Mouse (Mus musculus) CH12F3 (cell line): ENCODE data around the gene Slco1a5.
"Not testable (repeated sequence)": the region's sequence is repeated elsewhere in the genome, so short reads cannot be mapped to it uniquely, and the experiment has no call there.

ENCODE experiments used
- in situ Hi-C: fragments of 300-500 bp; cut with MboI; formaldehyde crosslinking; loops from 2 replicates; pipeline ENCODE4 v1.14.3; 2020; ENCODE audit warnings: low sequenced_read_pairs

Gene Slco1a5

DNA sequence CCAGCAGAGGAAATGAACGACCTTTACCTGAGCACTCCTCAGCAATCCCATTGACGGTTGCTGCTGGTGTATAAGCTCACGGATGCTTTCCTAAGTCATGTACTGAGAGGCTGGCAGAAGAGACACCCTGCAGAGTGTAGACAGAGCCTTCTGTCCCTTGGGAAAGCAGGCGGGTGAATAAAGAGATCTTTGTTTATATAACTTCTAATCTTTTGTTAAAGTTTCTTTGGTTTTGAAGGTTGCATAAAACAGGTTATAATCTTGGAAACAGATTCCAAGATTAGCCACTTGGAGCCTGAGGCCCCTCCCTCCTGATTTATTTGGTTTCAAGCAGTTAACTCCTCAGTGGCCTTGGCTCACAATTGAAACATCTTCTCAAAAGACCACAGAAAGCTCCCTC, at the start of gene Slco1a5:
Gene Slco1a5 (minus strand): TSS at position 101 of the 400 bp plus-strand sequence.
- in situ Hi-C loops, result no loop called here

DNA sequence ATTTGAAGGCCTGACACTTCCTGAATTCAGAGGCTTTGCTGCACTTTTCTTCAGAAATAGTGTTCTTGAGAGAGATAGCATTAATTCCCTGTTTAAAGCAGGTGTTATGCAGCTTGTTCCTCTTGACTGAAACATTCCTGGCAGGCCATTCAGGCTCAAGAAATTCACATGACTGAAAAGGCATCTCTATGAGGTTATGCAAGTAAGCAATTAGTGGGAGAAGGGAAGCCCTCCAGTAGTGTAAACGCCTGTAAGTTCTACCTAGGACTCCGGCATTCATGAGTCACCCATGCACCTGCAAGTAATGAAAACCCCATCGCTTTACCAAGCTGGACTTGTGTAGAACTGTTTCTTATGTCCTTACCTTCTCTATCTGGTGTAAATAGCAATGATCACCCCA, 46.8 kb upstream of the Slco1a5 start:
- in situ Hi-C loops, result no loop called here

DNA sequence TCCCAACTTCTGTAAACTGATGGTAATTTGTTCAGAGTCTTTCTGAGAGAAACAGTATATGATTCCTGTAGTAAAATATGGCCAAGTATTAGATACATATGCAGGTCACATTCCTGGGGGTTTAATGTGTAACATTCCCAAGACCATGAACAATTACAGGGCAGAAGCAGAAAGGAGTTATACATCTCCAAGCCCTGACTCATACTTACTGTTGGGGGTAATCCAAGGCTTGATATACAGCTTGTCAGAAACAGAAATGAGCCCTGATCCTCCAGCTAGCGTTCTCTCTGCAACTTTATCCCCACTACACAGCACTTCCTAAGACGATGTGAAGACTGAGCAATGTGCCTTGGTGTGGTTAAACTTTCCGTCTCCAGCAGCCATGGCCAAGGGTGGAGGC, 44.8 kb upstream of the Slco1a5 start:
- in situ Hi-C loops, result no loop called here

DNA sequence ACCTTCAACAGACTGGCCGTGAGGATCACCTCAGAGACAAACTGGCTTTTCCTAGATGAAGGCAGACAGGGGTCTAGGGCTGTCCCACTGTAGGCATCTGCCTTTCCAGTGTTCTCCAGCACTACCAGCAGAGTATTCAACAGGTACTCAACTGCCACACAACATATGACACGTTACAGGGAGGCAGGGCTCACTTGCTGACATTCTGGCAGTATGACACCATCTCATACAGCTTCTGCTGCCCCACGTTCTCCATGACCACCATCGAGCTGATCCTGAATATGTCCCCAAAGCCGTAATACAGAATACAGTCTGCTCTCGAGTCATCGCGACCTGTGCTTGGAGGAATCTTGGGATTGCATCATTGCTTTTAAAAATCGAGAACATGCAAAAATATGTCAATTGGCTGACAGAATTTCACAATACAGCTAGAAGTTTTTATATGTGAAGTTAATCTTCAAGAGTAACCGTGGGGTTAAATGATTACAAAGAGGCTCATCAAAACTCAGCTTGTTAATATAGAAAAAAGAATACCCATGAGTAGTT, 43.8 kb upstream of the Slco1a5 start:
- in situ Hi-C loops, result no loop called here

DNA sequence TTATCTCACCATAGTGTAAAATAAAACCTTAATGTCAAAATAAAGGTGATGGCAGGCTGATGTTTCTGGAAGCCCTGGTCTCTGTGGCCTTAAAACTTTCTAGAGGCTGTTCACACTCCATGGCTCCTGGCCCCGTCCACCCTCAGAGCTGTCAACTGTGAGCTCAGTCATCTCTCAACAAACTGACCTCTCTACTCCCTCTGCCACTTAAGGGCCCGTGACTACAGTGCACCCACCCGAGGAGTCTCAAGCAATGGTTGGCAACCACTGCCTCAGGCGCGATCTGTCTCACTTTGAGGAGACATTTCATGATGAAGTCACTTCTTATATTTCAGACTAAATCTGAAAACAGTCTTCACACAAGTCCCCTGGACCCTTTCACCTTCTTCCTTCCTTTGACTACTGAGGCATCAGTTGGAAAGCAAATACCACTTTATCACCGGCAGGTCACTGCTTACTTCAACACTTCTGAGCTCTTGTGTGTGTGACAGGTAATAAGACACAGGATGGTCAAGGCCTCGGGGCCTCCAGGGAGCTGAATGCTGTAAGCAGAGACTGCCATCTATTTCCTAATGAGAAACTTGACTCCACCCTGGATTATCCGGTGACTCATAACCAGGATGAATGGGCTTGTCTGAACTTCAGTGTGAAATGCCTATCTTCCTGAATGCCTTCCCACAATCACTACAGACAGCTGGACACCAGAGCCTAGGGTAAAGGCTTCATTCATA, 43.1 kb upstream of the Slco1a5 start:
- in situ Hi-C loops, result no loop called here

DNA sequence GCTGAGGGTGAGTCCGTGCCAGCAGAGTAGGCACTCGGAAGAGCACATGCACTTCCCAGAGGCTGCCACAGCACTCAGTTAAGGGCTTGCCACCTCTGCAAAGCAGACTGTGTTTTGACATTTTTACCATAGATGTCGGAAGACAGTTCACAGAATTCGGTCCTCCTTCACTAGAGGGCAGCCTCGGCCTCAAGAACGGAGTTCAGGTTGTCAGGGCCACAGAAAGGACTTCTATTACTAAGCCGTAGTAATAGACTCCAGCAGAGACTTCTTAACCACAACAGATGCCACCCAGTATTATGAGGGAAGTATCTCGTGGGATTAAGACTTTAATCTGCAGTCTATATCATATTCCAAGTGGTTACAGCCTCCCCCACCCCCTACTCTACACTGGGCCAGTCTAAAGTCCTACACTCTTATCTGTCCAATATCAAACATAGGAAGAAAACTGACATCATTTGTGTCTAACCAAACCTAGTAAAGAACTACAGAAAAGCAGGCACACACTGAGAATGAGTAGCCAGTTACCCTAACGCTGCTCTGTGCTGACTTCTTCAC, 40.3 kb upstream of the Slco1a5 start:
- in situ Hi-C loops, result no loop called here

DNA sequence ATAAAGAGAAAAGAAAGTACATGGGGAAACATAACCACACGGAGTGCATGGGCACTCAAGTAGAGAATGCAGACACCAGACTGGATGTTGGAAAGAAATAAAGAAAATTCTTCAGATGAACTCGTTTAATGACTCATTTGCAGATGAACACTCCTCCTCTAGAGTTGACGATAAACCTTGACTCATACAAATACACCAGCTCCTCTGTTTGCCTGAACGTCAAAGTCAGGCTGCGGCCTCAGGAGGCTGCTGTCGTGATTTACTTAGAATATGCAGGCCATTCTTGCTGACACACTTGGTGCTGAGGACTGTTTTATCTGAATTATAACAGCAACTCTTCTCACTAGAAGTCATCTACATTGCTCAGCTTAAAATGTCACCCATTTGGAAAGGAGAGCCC, 39.3 kb upstream of the Slco1a5 start:
- in situ Hi-C loops, result no loop called here

DNA sequence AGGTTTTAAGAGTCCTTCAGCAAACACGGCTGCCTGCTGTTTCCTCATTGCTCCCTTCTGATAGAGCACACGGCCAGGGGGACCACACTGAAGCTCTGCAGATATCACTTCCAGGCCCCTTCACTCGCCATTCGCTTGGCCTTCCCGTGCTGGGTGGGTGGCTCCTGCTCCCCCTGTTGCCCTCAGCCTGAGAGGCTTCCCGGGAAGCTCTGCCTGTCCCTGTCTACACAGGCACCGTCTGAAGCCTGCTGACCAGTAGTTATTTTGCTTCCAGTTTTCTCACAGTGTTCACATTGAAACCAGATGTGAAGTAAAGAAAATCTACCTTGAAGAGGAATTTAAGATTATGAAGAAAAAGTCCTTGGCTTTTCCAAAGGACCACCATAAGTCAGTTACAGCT, 34.3 kb upstream of the Slco1a5 start:
- in situ Hi-C loops, result no loop called here

DNA sequence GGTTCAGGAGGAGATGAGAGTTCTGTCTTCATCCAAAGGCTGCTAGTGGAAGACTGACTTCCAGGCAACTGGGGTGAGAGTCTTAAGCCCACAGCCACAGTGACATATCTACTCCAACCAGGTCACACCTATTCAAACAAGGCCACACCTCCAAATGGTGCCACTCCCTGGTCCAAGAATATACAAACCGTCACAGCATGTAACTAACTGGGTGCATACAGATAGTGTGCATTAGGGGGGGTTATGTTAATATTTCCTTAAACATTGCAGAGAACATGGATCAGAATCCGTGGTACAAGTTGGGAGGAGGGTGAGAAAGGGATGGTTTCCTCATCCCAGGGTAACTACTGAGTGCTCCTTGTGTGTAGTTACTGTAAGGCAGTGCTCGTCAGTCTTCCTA, 29.3 kb upstream of the Slco1a5 start:
- in situ Hi-C loops, result not testable (repeated sequence)

DNA sequence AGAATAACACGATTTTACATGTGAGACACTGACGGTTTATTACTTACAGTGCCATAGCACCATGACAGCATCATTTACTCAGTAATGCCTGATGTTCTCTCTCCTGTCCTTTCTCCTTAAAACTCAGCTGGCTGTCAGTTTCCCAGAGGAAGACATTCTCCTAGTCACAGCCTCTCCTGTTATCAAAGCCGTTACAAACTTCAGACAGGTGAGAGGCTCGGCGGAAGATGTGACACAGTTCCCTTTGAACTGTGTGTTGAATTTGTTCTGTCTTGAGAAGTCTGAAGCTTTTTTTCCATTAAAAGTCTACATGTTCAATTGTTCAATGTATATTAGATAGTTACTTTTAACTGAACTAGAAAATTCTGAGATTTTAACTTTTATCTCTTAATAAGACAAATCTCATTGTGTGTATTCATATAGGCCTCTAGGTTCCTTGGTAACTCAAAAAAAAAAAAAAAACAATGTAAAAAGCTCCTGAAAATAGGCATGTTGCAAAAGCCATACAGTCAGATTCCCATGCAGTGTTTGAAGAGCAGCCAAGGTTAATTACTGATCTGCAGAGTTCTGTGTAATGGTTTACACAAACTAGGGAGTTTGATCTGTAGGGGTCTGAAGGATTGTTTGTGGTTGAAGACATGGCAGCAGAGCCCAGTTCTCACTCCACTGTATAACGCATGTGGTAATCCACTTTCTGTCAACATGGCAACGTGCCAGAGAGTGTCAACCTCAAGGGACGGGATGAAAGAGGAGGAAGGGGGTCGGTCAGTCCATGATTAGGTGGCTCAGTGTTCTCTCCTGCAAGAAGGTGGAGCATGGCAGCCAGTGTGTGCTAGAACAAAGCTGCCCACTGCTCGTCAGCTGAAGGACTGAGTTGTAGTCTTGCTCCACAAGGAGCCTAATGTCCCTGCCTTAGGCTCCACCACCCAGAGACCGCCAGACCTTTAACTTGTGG, 24.9 kb upstream of the Slco1a5 start:
- in situ Hi-C loops, result no loop called here

DNA sequence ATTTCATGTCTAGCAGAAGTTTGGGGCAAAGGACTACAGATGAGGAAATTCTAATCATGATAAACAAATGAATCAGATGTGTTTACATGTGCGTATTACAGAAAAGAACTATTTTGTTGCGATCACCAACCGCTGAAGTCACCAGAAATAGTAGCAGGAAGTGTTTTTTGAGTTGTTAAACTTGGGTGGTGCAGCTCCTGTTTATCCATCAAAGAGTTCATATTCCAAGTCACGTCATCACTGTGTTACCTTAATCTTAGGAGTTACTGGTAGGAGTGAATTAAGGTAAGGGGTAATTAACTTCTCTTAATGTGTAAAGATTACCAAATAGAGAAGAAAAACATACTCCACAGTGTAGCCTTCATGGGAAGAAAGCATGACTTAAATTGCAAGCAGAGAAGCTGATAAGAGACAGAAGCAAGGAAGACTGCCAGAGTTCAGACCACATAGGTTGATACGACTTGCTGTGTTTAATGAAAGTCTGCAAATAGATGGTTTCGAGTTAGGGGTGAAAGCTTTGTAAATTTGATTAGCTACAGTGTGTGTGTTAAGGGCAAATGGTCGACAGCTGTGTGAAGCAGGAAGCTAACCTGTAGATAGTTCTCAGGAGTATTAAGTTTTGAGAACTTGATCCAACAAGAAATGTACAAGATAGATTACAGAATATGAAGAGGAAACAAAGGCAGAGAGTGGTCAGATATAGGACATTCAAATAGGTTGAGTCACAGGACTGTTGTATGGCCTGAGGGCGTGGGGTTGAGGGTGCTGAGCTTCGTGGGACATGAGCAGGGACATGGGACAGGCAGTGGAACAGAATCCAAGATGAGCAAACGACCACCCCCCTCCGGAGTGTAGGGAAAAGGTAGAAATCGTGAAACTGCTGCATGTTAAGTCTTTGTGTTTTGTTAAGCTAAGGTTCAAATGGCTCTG, 23.7 kb upstream of the Slco1a5 start:
- in situ Hi-C loops, result no loop called here

DNA sequence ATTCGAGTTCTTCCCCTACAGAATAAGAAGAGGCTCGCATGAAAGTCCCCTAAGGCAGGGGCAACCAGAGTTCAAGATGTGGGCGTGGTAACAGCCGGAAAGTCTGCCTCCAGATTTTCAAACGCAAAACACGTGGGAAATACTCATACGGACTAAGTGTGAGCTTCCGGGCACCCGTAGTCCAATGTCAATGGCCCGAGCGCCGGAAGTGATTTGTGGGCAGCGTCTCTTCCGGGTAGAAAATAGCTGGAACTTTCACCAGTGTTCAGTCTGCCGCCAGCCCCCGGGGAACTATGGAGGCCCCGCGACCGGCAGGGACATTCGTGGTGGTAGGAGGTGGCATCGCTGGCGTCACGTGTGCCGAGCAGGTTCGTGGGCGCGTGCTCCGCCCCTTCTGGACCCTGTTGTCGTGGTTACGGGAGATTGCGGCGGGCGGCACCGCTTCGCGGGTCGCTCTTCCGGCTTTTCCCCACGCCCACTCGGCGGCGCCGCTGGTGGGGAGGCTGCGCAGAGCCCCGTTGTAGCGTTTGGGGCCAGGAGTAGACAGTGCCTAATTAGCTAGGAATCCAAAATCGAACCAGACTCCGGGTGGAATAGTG, 22.8 kb upstream of the Slco1a5 start, which contains the start of gene Pyroxd1:
Gene Pyroxd1 (plus strand): TSS at position 215 of the 599 bp plus-strand sequence.
- in situ Hi-C loops, result no loop called here

DNA sequence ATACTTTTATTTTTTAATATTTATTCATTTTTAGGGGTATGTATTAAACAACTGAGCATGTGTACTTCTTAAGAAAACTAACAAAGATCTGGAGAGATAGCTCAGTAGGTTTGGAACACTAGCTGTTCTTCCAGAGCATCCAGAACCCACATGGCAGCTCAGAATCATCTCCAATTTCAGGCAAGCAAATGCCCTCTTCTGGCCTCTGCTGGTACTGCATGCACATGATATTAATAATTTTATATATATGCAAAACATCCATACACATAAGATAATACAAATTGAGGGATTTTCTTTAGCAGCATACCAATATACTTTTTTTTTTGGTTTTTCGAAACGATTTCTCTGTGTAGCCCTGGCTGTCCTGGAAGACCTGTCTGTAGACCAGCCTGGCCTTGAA, 20.8 kb upstream of the Slco1a5 start:
- in situ Hi-C loops, result no loop called here

DNA sequence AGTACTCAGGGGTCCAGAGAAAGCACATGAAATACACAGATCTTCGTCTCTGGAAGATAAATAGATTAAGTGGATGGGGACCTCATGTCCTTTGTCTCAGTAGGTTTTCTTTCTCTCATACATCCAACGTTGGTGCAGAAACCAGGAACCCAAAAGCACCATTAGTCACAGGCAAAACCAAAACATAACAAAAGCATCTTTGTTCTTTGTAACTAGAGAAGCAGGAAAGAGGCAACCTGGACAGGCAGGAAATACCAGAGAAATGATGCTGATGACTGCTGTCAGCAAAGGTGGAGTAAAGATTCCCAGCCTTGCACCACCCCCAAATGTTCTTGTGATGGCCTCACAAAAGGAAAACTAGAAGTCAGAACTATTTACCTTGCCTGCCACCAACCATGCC, 16.8 kb upstream of the Slco1a5 start:
- in situ Hi-C loops, result no loop called here

DNA sequence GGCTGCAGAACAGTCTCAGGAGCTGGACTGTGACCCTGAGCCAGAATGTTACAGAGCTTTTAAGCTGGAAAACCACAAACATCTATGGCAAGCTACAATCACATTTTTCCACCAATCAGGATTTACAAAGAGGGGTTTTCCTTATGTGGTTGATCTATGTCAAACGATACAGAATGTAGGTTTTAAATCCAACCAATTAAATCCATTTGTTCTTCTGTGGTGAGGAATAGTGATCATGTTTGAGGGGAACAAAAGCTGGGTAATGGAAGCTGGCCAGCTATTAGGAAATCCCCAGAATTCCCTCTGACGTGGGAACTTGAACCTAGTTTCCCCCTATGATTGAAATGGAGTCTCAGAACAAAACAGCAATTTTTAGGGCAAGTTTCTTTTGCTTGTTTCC, 16.2 kb upstream of the Slco1a5 start:
- in situ Hi-C loops, result no loop called here

DNA sequence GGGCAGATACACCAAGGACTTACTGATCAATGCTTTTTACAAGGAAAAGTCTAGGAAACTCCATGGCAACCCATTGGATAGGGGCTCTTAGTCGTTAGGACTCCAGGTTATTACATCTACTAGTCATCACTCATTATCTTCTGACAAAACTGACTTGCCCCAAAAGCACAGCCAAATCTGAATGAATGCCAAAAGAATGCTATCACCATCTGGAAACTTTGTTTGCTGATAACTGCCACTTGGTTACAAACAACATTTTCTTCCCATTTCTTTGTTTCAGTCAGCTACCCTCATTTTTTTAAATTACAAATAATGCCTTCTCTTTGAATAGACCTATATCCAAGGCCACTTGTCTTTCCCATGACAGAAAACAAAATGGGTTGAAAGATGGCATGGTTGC, 6.4 kb upstream of the Slco1a5 start:
- in situ Hi-C loops, result no loop called here

DNA sequence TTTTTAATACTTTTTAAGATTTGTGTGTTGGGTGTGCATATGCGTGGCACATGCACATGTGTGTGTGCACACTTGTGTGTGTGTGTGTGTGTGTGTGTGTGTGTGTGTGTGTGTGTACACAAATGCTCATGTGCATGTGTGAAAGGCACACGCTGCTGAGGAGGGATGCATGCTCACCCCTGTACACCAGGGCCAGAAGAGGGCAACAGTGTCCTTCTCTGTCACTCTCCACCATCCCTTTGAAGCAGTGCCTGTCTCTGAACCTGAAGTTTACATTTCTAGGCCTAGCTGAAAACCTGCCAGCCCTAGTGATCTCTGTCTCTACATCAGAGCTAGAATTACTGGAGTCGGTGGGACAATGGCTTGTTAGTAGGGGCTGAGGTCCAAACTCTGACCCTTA, 3.8 kb upstream of the Slco1a5 start:
- in situ Hi-C loops, result no loop called here

DNA sequence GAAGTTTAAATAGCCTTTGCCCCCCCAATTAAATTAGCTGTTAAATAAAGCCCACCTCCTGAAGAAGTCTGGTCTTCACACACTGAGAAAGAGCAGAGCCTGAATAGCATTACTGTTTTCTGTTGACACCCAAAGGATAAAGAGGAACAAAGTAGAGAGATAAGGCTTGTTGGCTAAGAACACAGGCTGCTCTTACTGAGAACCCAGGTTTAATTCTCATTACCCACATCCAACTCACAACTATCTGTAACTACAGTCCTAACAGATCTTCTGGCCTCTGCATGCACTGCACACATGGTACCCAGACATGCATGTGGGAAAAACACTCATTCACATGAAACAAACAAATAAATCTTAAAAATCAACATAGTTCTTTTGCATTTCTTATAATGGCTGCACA, 5.7 kb downstream of the Slco1a5 start:
- in situ Hi-C loops, result no loop called here

DNA sequence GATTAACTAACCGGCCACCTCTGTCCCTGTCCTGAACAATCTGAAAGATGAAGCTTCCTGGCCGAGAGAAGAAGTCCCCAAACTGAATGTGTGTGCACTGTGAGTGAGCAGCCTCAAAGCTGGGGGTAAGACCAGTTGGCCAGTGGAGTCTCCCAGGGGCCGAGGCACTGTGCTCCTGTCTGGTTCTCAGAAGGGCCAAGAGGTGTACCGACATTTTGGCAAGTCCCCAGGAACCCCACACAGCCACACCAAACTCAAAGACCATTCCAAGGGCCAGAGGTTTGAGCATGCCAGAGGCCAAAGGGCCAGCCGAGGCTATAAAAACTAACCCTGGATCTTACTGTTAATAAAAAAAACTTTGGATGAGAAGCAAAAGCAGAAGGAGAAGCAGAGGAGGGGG, 8.5 kb downstream of the Slco1a5 start:
- in situ Hi-C loops, result no loop called here

DNA sequence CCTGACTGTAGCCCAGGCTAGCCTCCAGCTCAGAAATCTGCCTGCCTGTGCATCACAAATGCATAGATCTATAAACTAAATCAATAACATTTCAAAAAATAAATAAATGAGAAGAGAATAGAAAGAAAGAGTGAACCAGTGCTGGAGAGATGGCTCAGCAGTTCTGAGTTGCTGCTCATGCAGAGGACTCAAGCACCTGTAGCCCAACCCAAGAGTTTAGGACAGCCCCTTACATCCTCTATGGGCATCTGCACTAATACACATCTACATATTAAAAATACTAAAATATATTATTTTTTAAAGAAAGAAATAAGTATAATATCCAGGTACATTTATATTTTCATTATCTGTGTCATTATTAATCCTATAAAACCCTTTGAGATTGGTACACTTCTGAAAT, 17.7 kb downstream of the Slco1a5 start:
- in situ Hi-C loops, result no loop called here
